Comparison of ENCODE assay signal across 22 mouse cellular contexts in genomic region chr11:61065620-61066019, GRCm38 (mm10). TPM values are rescaled to one million over a fixed set of nuclear protein-coding genes. Genes with fewer than 3 reads are reported as not detected.
"Had no signal": no experiment of that assay in that cellular context is flagged by ENCODE, and none has a peak within 500 bp of the region (broad histone marks: within the 10 kb centered on the region; RNA-seq: fewer than 3 reads in every experiment).

No protein-coding gene starts in this region.

- H3K36me3 ChIP-seq: lung, embryonic 15.5 days; midbrain, embryonic 10.5 days; neural tube, embryonic 13.5 days; neural tube, embryonic 15.5 days; stomach, embryonic 15.5 days had no signal

- H3K4me3 ChIP-seq: lung, embryonic 15.5 days; midbrain, embryonic 10.5 days; midbrain, embryonic 13.5 days; myocyte; neural tube, embryonic 13.5 days; neural tube, embryonic 15.5 days; stomach, embryonic 15.5 days had no signal

- ATAC-seq: lung, postnatal 0 days; midbrain, embryonic 13.5 days; midbrain, embryonic 16.5 days had no signal

- H3K27me3 ChIP-seq: lung, embryonic 15.5 days; midbrain, embryonic 13.5 days; neural tube, embryonic 13.5 days; neural tube, embryonic 15.5 days; stomach, embryonic 15.5 days had no signal

- H3K4me1 ChIP-seq: lung, embryonic 15.5 days; midbrain, embryonic 10.5 days; midbrain, embryonic 13.5 days; neural tube, embryonic 13.5 days; neural tube, embryonic 15.5 days; stomach, embryonic 15.5 days had no signal

- DNase-seq: lung, adult 2 months; lung, postnatal 14 days; lung, postnatal 36 days; retina, postnatal 1 day; right cerebral cortex, adult 18-20 months; right cerebral cortex, postnatal 25 days; right cerebral cortex, postnatal 4 days; thymus, adult 2 months; thymus, postnatal 25 days; thymus, postnatal 4 days had no signal

- H3K9ac ChIP-seq: lung, embryonic 15.5 days; midbrain, embryonic 13.5 days; neural tube, embryonic 13.5 days; neural tube, embryonic 15.5 days; stomach, embryonic 15.5 days had no signal

- H3K27ac ChIP-seq: lung, embryonic 15.5 days; midbrain, embryonic 10.5 days; midbrain, embryonic 13.5 days; neural tube, embryonic 13.5 days; neural tube, embryonic 15.5 days; stomach, embryonic 15.5 days; stomach, postnatal 0 days had no signal

- H3K4me2 ChIP-seq: lung, embryonic 15.5 days; midbrain, embryonic 13.5 days; neural tube, embryonic 13.5 days; neural tube, embryonic 15.5 days; stomach, embryonic 15.5 days had no signal

- H3K9me3 ChIP-seq: lung, embryonic 15.5 days; midbrain, embryonic 10.5 days; midbrain, embryonic 13.5 days; neural tube, embryonic 13.5 days; neural tube, embryonic 15.5 days; stomach, embryonic 15.5 days had no signal

RNA-seq across cellular contexts. Expression of gene Kcnj12, which starts 43.3 kb away (rescaled TPM):
- total RNA-seq: megakaryocyte, adult 5-6 weeks; megakaryocyte-erythroid progenitor cell, adult 5-6 weeks had no signal
